Mouse (Mus musculus) heart, embryonic 16.5 days (tissue): ENCODE data around the gene Cryz. TPM values are rescaled to one million over a fixed set of nuclear protein-coding genes. Genes with fewer than 3 reads are reported as not detected.

Experiments
- ATAC-seq: fragments of 200-750 bp; cut with Nextera tagmentation; replicated peaks from 2 replicates; pipeline ENCODE4 v1.8.0; 2017; ENCODE audit warnings: moderate number of reproducible peaks; ENCODE audit not compliant: insufficient read depth, low FRiP score; ENCODE audit errors: extremely low read depth
- H3K27ac ChIP-seq: fragments of 300-500 bp; sonication (generic); 2 replicates; pipeline ENCODE4 v1.5.1; 2014; ENCODE audit warnings: mild to moderate bottlenecking, low read length, control low read depth, moderate library complexity
- H3K27me3 ChIP-seq: fragments of 300-500 bp; sonication (generic); 2 replicates; pipeline ENCODE4 v1.6.1; 2014; ENCODE audit warnings: low read length, mixed read lengths; ENCODE audit not compliant: control insufficient read depth, insufficient read depth
- H3K36me3 ChIP-seq: fragments of 300-500 bp; sonication (generic); 2 replicates; pipeline ENCODE4 v1.6.1; 2014; ENCODE audit not compliant: control insufficient read depth, insufficient read depth
- H3K4me1 ChIP-seq: fragments of 300-500 bp; sonication (generic); 2 replicates; pipeline ENCODE4 v1.6.1; 2014; ENCODE audit warnings: low read length, mixed read lengths; ENCODE audit not compliant: control insufficient read depth, insufficient read depth
- H3K4me2 ChIP-seq: fragments of 300-500 bp; sonication (generic); 2 replicates; pipeline ENCODE4 v1.6.1; 2014; ENCODE audit warnings: low read depth, mild to moderate bottlenecking, control low read depth, low read length
- H3K4me3 ChIP-seq: fragments of 300-500 bp; sonication (generic); 2 replicates; pipeline ENCODE4 v1.5.1; 2014; ENCODE audit warnings: mild to moderate bottlenecking, control low read depth, low read length
- H3K9ac ChIP-seq: fragments of 300-500 bp; sonication (generic); 2 replicates; pipeline ENCODE4 v1.6.1; 2014; ENCODE audit warnings: low read length, control low read depth
- H3K9me3 ChIP-seq: fragments of 300-500 bp; sonication (generic); replicated peaks from 2 replicates; pipeline ENCODE4 v1.6.1; 2016; ENCODE audit warnings: low read length; ENCODE audit not compliant: control insufficient read depth
- WGBS: fragments of 180-500 bp; shearing (Covaris S2); extraction: QIAGEN DNeasy Blood & Tissue Kit; methylation state at CpG from one replicate; pipeline ENCODE4 v1.1.7; 2014; 5-methylcytosine and 5-hydroxymethylcytosine counted together
- polyA plus RNA-seq: library from polyadenylated mRNA; unstranded; fragments of >200 nt; fragmentation: Nextera tagmentation; extraction: Ambion mirVana; gene quantifications from 2 replicates; pipeline ENCODE4 v1.2.1, GENCODE M21; 2015

The Cryz gene
- polyA plus RNA-seq, 1 experiment from 2014 or later: 10.2 TPM

DNA sequence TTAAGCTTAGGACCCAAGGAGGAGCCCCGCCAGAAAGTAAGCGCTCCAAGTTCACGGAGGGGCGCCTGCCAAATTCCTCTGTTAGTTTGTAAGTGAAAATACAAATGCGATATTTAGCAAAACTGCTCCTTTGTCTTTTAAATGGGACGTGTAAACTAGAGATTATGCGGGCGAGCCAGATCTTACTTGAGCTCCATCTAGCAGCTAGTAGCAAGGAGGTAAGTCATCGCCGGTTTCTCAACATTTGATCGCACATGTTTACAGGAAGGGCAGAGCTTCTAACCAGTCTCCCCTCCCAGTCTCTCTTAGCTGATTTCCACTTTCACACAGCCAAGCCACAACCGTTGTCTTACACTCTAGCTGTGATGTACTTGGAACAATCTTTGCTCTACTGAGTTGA lies 25.7 kb upstream of the Cryz start:
- Histone ChIP-seq H3K27me3 (peaks cover 14% of the 10 kb centered on the region), H3K9ac (peak overlapping the region; percentile 35; the same call in 1 of the 2 replicates), H3K4me3 (peak overlapping the region; percentile 42), H3K27ac (no peak overlapping the region), H3K36me3 (no peaks in the 10 kb centered on the region), H3K4me1 (peaks cover 2% of the 10 kb centered on the region; the same call in 1 of the 2 replicates), H3K4me2 (peak overlapping the region; percentile 64), H3K9me3 (no peaks in the 10 kb centered on the region)
- no peak for ATAC-seq
- 4% methylated on average over 12 of the region's 12 CpGs for WGBS

DNA sequence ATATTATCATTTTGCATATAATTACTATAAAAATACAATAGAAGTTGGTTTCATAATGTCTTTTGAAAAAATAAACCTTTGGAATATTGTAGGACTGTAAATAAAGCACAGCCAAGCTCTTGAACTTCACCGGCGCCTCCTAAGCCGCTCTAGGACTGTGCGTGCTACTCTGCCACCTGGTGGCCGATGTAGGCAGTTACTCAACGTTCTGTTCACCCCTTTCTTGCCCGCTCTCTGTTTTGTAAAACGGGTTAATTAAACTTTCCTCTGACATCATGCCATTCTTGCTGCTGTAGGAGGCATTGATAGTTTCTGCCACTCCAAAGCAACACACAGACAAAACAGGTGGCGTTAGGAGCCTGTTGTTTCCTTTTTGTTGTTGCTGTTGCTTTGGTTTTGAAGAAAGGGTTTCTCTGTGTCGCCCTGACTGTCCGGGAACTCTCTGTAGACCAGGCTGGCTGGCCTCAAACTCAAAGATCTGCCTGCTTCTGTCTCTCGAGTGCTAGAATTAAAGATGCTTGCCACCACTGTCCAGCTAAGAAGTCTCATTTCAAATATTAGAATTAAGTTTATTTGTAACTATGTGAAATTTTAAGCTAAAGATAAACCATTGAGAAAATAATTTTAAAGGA lies 24.1 kb upstream of the Cryz start:
- Histone ChIP-seq H3K4me2 (peak overlapping the region; percentile 49), H3K4me1 (peaks cover 2% of the 10 kb centered on the region; the same call in 1 of the 2 replicates), H3K27me3 (peaks cover 14% of the 10 kb centered on the region), H3K9me3 (no peaks in the 10 kb centered on the region), H3K27ac (no peak overlapping the region), H3K9ac (peak overlapping the region; percentile 30; the same call in 1 of the 2 replicates), H3K36me3 (no peaks in the 10 kb centered on the region), H3K4me3 (no peak overlapping the region)
- 12% methylated on average over 12 of the region's 12 CpGs for WGBS
- peak; percentile 58; the same call in 1 of the 2 replicates for ATAC-seq

DNA sequence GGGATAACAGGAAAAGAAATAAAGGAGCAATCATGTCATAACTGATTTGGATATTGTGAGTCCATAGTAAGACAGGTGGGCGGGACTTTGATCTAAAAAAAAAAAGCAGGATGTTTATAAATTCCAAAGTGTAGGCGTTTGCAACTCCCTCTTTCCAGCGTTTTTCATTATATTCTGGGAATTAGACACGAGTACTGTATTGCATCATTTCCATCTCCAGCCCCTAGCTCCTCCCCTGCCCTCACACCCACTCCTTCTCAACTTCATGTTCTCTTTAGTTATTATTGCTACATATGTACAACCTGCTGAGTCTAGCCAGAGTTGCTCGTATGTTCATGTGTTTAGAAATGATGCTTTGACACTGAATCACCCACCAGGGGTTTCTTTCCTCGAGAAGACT lies 22.8 kb upstream of the Cryz start:
- Histone ChIP-seq H3K9me3 (no peaks in the 10 kb centered on the region), H3K36me3 (0 out of 2 replicates have a peak, but pooled peaks cover 3% of the 10 kb centered on the region), H3K27me3 (peaks cover 9% of the 10 kb centered on the region; the same call in 1 of the 2 replicates), H3K9ac (no peak overlapping the region), H3K4me3 (no peak overlapping the region), H3K4me1 (peaks cover 2% of the 10 kb centered on the region; the same call in 1 of the 2 replicates), H3K27ac (no peak overlapping the region), H3K4me2 (no peak overlapping the region)
- WGBS: 58% methylated on average over 6 of the region's 6 CpGs
- no peak for ATAC-seq

DNA sequence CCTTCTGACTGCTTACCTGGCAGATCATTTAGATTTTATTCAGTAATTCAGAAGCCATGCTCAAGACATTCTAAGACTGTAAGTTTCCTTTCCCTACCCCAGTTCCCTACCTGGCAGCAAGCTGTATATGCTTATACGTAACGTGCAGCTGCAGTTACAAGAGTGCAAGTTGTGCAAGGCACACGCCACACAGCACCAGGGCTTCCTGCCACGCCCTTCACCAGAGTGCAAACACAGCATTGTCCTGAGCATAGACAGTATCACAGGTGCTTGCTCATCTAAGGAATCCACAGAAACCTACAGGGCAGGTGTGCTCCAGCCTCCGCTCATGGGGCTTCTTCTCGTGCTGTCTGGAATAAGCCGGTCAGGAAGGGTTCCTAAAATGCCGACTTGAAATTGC lies 18.6 kb upstream of the Cryz start:
- no peak for ATAC-seq

DNA sequence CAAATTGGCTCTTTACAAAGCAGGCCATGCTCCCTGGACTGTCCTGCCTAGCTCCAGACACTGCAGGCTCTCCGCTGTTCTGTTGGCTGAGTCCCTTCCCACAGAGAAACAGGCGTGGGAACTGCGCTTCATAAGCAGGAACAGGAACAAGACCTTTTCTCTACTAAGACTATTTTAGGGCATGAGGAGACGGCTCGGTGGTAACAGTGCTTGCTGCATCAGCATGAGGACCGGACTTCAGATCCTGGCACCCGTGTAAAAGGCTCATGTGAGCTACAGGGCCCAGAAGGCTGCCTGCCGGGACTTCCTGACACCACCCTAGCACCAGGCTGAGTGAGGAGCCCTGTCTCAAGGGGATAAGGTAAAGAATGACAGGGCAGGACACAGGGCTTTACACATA lies 12.2 kb upstream of the Cryz start:
- H3K9ac ChIP-seq: no peak overlapping the region
- 86% methylated on average over 8 of the region's 8 CpGs for WGBS
- peaks cover 17% of the 10 kb centered on the region for H3K36me3 ChIP-seq

More for the DNA sequence above, 18.6 kb upstream of the Cryz start:
- H3K9me3 ChIP-seq: no peaks in the 10 kb centered on the region
- H3K4me1 ChIP-seq: no peaks in the 10 kb centered on the region
- H3K9ac ChIP-seq: no peak overlapping the region
- H3K27me3 ChIP-seq: peaks cover 2% of the 10 kb centered on the region; the same call in 1 of the 2 replicates
- H3K36me3 ChIP-seq: peaks cover 17% of the 10 kb centered on the region
- WGBS: 83% methylated on average over 8 of the region's 8 CpGs
- H3K4me2 ChIP-seq: no peak overlapping the region
- H3K4me3 ChIP-seq: no peak overlapping the region
- H3K27ac ChIP-seq: no peak overlapping the region

DNA sequence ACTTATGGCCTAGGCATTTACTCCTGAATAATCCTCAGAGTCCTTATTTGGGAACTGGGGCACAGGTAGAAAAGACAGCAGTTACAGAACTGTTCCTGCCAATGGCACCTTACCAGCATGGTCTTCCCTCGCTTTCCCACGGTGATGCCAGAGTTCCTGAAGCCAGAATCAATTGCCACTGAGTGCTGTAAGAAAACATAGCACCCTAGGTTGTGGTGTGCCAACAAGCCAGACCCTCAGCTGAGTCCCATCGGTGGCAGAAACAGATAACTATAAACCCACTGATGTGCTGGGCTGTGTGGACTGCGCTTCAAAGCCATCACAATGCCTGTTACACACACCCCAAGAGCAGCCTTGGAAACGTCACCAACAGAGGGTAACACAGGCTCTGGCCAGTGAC lies 5.5 kb upstream of the Cryz start:
- no peak for ATAC-seq
- Histone ChIP-seq H3K9me3 (no peaks in the 10 kb centered on the region), H3K9ac (no peak overlapping the region), H3K4me2 (no peak overlapping the region), H3K4me3 (no peak overlapping the region), H3K27ac (no peak overlapping the region), H3K36me3 (peaks cover 34% of the 10 kb centered on the region), H3K27me3 (no peaks in the 10 kb centered on the region), H3K4me1 (no peaks in the 10 kb centered on the region)
- 89% methylated on average over 5 of the region's 5 CpGs for WGBS

More for the DNA sequence above, 12.2 kb upstream of the Cryz start:
- H3K4me2 ChIP-seq: no peak overlapping the region
- no peaks in the 10 kb centered on the region for H3K4me1 ChIP-seq
- no peaks in the 10 kb centered on the region for H3K9me3 ChIP-seq
- no peaks in the 10 kb centered on the region for H3K27me3 ChIP-seq
- H3K27ac ChIP-seq: no peak overlapping the region
- ATAC-seq: no peak
- H3K4me3 ChIP-seq: no peak overlapping the region

DNA sequence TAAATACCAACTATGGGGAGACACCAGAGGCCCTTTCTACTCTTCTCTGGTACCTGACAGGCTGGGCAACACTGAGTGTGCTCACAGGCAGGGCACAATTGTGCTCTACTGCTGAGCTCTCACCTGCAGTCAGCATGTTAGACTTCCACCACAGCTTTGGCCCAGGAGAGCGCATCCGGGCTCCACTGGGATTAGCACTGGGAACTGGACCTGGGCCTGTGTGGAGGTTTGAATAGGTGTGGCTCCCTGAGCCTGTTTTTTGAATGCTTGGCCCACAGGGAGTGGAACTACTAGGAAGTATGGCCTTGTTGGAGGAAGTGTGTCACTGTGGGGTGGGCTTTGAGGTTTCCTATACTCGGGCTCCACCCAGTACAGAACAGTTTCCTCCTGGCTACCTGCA lies 4.9 kb upstream of the Cryz start:
- Histone ChIP-seq H3K9me3 (no peaks in the 10 kb centered on the region), H3K9ac (no peak overlapping the region), H3K27me3 (no peaks in the 10 kb centered on the region), H3K36me3 (peaks cover 34% of the 10 kb centered on the region), H3K27ac (no peak overlapping the region), H3K4me2 (no peak overlapping the region), H3K4me3 (no peak overlapping the region), H3K4me1 (peaks cover 4% of the 10 kb centered on the region; the same call in 1 of the 2 replicates)
- ATAC-seq: no peak
- WGBS: 88% methylated on average over 3 of the region's 3 CpGs

DNA sequence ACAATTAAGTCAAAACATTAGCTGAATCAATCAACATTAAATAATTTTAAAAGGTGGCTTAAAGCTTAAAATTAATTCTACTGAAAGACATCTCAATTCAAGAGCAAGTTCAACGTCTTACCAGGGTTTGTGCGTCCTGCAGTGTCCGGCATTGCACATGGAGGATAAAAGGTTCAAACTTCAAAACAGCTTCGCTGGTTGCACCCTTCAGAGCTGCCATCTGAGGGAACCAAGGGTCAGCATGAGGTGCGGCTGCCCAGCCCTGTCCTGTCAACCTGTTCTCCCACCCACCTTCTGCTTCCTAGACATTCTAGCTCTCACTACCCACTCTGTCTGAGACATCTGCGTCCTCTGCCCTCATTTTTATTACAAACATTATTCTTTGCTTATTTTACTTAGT lies 2.9 kb upstream of the Cryz start:
- Histone ChIP-seq H3K9me3 (no peaks in the 10 kb centered on the region), H3K27ac (no peak overlapping the region), H3K4me3 (no peak overlapping the region), H3K36me3 (peaks cover 31% of the 10 kb centered on the region), H3K9ac (no peak overlapping the region), H3K4me2 (no peak overlapping the region), H3K27me3 (no peaks in the 10 kb centered on the region), H3K4me1 (peaks cover 9% of the 10 kb centered on the region; the same call in 1 of the 2 replicates)
- WGBS: 90% methylated on average over 6 of the region's 6 CpGs
- no peak for ATAC-seq

DNA sequence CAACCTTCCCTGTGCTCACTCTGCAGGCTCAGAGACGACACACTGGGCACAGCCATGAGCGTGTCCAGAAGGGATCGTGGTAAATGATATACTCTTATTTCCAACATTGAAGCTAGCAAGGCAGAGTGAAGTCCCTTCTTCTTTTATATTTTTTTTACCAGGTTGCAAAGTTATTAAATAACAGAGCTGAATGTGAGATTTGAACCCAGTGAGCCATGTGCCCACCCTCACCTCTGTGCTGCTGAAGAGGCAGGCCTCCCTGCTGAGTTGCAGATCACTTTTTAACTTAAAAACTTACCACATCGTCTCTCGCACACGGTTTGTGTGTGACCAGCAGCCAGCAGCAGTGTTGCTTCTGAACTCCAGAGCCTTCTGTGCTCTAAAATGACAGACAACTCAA lies 2.4 kb upstream of the Cryz start:
- no peak overlapping the region for H3K4me3 ChIP-seq
- H3K9ac ChIP-seq: no peak overlapping the region
- H3K27me3 ChIP-seq: no peaks in the 10 kb centered on the region
- no peak for ATAC-seq
- 90% methylated on average over 6 of the region's 6 CpGs for WGBS
- peaks cover 9% of the 10 kb centered on the region; the same call in 1 of the 2 replicates for H3K4me1 ChIP-seq
- no peak overlapping the region for H3K4me2 ChIP-seq
- H3K9me3 ChIP-seq: no peaks in the 10 kb centered on the region
- H3K36me3 ChIP-seq: peaks cover 31% of the 10 kb centered on the region
- H3K27ac ChIP-seq: no peak overlapping the region
